Mouse (Mus musculus) hindbrain, embryonic 16.5 days (tissue): Measurements from ENCODE around the gene Dip2a. TPM values are rescaled to one million over a fixed set of nuclear protein-coding genes. Genes with fewer than 3 reads are reported as not detected.

Experiments used
- ATAC-seq: fragments of 200-750 bp; cut with Nextera tagmentation; 2 replicates; pipeline ENCODE4 v1.8.0; 2017; ENCODE audit warnings: moderate TSS enrichment, moderate library complexity
- H3K27ac ChIP-seq: fragments of 300-500 bp; sonication (generic); 2 replicates; pipeline ENCODE4 v1.5.1; 2014; ENCODE audit warnings: low read depth, mild to moderate bottlenecking, control low read depth, low read length, moderate library complexity
- H3K27me3 ChIP-seq: fragments of 300-500 bp; sonication (generic); replicated peaks from 2 replicates; pipeline ENCODE4 v1.6.1; 2014; ENCODE audit warnings: low read length; ENCODE audit not compliant: control insufficient read depth, insufficient read depth
- H3K36me3 ChIP-seq: fragments of 300-500 bp; sonication (generic); 2 replicates; pipeline ENCODE4 v1.6.1; 2014; ENCODE audit warnings: mild to moderate bottlenecking, low read length, moderate library complexity, mixed read lengths; ENCODE audit not compliant: control insufficient read depth, insufficient read depth
- H3K4me1 ChIP-seq: fragments of 300-500 bp; sonication (generic); 2 replicates; pipeline ENCODE4 v1.6.1; 2014; ENCODE audit warnings: low read depth, low read length; ENCODE audit not compliant: control insufficient read depth, insufficient read depth
- H3K4me2 ChIP-seq: fragments of 300-500 bp; sonication (generic); 2 replicates; pipeline ENCODE4 v1.6.1; 2014; ENCODE audit warnings: mild to moderate bottlenecking, low read length, control low read depth, moderate library complexity
- H3K4me3 ChIP-seq: fragments of 300-500 bp; sonication (generic); 2 replicates; pipeline ENCODE4 v1.5.1; 2014; ENCODE audit warnings: mild to moderate bottlenecking, low read length, control low read depth, moderate library complexity
- H3K9ac ChIP-seq: fragments of 300-500 bp; sonication (generic); 2 replicates; pipeline ENCODE4 v1.6.1; 2014; ENCODE audit warnings: low read depth, mild to moderate bottlenecking, control low read depth, low read length, moderate library complexity
- H3K9me3 ChIP-seq: fragments of 300-500 bp; sonication (generic); 2 replicates; pipeline ENCODE4 v1.6.1; 2014; ENCODE audit warnings: mild to moderate bottlenecking, low read length, moderate library complexity; ENCODE audit not compliant: control insufficient read depth
- WGBS: fragments of 180-500 bp; shearing (Covaris S2); extraction: QIAGEN DNeasy Blood & Tissue Kit; methylation state at CpG from one replicate; pipeline ENCODE4 v1.1.7; 2014; 5-methylcytosine and 5-hydroxymethylcytosine counted together
- polyA plus RNA-seq: library from polyadenylated mRNA; unstranded; fragments of >200 nt; fragmentation: Nextera tagmentation; extraction: Ambion mirVana; gene quantifications from 2 replicates; pipeline ENCODE4 v1.2.1, GENCODE M21; 2015

Gene Dip2a
- polyA plus RNA-seq, 1 experiment from 2014 or later, result 18.0 TPM

GRCm38 (mm10) chr10:76329093-76329492 lies 16.0 kb downstream of the Dip2a start:
- Histone ChIP-seq H3K4me3 (no peak overlapping the region), H3K27me3 (no peaks in the 10 kb centered on the region), H3K27ac (no peak overlapping the region), H3K9ac (no peak overlapping the region), H3K4me2 (no peak overlapping the region), H3K36me3 (0 out of 2 replicates have a peak, but pooled peaks cover 4% of the 10 kb centered on the region), H3K9me3 (no peaks in the 10 kb centered on the region), H3K4me1 (no peaks in the 10 kb centered on the region)
- WGBS, result 87% methylated on average over 4 of the region's 4 CpGs
- ATAC-seq, result no peak

DNA sequence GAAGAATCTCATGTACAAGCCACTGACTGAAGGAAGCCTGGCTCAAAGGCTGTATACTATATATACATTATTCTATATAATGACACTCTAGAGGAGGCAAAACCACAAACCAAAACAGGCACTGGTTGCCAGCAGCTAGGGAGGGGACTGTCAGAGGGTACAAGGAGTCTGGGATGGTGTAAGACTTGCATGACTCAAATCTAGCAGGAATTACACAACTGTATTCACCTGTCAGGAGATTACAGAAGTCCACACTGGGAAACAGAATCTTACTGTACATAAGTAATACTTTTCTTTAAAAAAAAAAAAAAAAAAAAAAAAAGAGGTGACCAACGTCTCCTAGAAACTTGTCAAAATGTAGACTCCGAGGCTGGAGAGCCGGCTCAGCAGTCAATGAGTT lies 16.5 kb downstream of the Dip2a start:
- no peak for ATAC-seq
- 0 out of 2 replicates have a peak, but pooled peaks cover 4% of the 10 kb centered on the region for H3K36me3 ChIP-seq
- H3K27ac ChIP-seq, result no peak overlapping the region
- no peak overlapping the region for H3K4me3 ChIP-seq
- H3K9ac ChIP-seq, result no peak overlapping the region
- no peaks in the 10 kb centered on the region for H3K4me1 ChIP-seq
- 91% methylated on average over 3 of the region's 3 CpGs for WGBS
- no peaks in the 10 kb centered on the region for H3K27me3 ChIP-seq
- no peaks in the 10 kb centered on the region for H3K9me3 ChIP-seq
- H3K4me2 ChIP-seq, result no peak overlapping the region

GRCm38 (mm10) chr10:76326304-76327006 lies 18.6 kb downstream of the Dip2a start:
- H3K27ac ChIP-seq, result no peak overlapping the region
- 0 out of 2 replicates have a peak, but pooled peaks cover 4% of the 10 kb centered on the region for H3K36me3 ChIP-seq
- no peak overlapping the region for H3K4me2 ChIP-seq
- H3K9me3 ChIP-seq, result no peaks in the 10 kb centered on the region
- no peak overlapping the region for H3K9ac ChIP-seq
- 65% methylated on average over 6 of the region's 6 CpGs for WGBS
- H3K27me3 ChIP-seq, result no peaks in the 10 kb centered on the region
- H3K4me1 ChIP-seq, result no peaks in the 10 kb centered on the region
- ATAC-seq, result no peak
- H3K4me3 ChIP-seq, result no peak overlapping the region

- H3K4me2 ChIP-seq, result no peak overlapping the region
- H3K36me3 ChIP-seq, result peaks cover 17% of the 10 kb centered on the region
- no peaks in the 10 kb centered on the region for H3K27me3 ChIP-seq
- WGBS, result 84% methylated on average over 12 of the region's 12 CpGs
- no peaks in the 10 kb centered on the region for H3K9me3 ChIP-seq
- ATAC-seq, result no peak
- no peak overlapping the region for H3K27ac ChIP-seq
- no peak overlapping the region for H3K9ac ChIP-seq
- no peak overlapping the region for H3K4me3 ChIP-seq
- H3K4me1 ChIP-seq, result no peaks in the 10 kb centered on the region
Observed at GRCm38 (mm10) chr10:76317623-76318022, 27.5 kb downstream of the Dip2a start.

DNA sequence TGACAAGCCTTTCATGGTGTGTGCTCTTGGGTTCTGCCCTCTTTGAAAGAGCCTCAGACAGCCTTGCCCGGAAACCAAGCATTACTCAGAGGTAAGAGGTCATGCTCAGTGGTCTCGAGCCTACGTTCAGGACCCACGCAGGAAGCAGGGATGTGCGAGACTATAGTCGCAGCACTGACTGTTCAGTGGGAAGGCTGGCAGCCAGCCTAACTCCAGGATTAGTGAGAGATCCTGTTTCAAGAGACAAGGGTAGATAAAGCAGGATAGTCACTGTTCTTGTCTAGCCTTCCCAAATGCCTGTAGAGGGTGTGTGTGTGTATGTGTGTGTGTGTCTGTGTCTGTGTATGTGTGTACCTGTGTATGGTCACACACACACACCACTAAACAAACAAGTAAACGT lies 28.9 kb downstream of the Dip2a start:
- 80% methylated on average over 7 of the region's 7 CpGs for WGBS
- Histone ChIP-seq H3K4me2 (no peak overlapping the region), H3K4me1 (no peaks in the 10 kb centered on the region)

DNA sequence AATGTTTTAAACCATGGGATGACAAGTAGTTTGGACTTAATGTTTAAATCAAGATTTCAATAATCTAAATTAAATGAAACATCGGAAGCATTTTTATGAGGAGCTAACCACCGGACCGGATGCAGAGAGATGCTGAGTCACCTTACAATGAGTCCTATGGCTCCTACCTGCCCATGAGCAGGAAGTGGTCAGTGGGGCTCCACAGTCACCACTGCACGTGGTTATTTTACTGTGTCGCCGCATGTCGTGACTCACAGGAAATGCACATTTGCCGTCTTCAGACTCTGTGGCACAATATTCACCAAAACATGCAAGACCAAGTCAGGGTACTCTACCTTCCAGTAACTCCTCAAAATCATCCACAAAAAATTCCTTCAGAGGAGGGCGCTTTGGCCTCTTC lies 38.4 kb downstream of the Dip2a start:
- no peak overlapping the region for H3K4me2 ChIP-seq
- ATAC-seq, result no peak
- no peaks in the 10 kb centered on the region for H3K27me3 ChIP-seq
- no peak overlapping the region for H3K27ac ChIP-seq
- no peaks in the 10 kb centered on the region for H3K9me3 ChIP-seq
- 97% methylated on average over 9 of the region's 9 CpGs for WGBS
- H3K36me3 ChIP-seq, result peaks cover 31% of the 10 kb centered on the region
- no peak overlapping the region for H3K9ac ChIP-seq
- H3K4me1 ChIP-seq, result no peaks in the 10 kb centered on the region
- no peak overlapping the region for H3K4me3 ChIP-seq

More for the DNA sequence above, 28.9 kb downstream of the Dip2a start:
- H3K36me3 ChIP-seq, result peaks cover 17% of the 10 kb centered on the region
- no peak overlapping the region for H3K27ac ChIP-seq
- H3K4me3 ChIP-seq, result no peak overlapping the region
- ATAC-seq, result no peak
- no peaks in the 10 kb centered on the region for H3K9me3 ChIP-seq
- no peak overlapping the region for H3K9ac ChIP-seq
- no peaks in the 10 kb centered on the region for H3K27me3 ChIP-seq

DNA sequence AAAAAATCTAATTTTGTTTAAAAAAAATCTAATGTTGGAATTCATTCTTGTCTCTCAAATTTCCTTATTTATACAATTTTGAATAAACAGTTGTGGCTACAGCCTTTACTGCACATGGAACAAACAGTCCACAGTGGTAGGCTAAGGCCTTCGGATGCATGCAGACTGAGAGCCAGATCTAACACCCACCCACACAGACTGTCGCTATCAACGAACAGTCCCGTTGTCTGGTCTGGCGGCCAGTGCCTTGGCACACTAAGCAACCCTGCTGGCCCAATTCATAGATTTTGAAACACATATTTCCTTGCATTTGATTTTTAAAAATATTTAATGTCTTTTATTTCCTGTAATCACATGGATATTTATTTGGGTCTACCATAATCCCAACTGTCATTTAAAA lies 45.0 kb downstream of the Dip2a start:
- Histone ChIP-seq H3K9me3 (no peaks in the 10 kb centered on the region), H3K9ac (no peak overlapping the region), H3K4me2 (no peak overlapping the region), H3K4me1 (no peaks in the 10 kb centered on the region), H3K27me3 (no peaks in the 10 kb centered on the region), H3K36me3 (peaks cover 49% of the 10 kb centered on the region), H3K4me3 (no peak overlapping the region), H3K27ac (no peak overlapping the region)
- WGBS, result 91% methylated on average over 5 of the region's 5 CpGs
- no peak for ATAC-seq

DNA sequence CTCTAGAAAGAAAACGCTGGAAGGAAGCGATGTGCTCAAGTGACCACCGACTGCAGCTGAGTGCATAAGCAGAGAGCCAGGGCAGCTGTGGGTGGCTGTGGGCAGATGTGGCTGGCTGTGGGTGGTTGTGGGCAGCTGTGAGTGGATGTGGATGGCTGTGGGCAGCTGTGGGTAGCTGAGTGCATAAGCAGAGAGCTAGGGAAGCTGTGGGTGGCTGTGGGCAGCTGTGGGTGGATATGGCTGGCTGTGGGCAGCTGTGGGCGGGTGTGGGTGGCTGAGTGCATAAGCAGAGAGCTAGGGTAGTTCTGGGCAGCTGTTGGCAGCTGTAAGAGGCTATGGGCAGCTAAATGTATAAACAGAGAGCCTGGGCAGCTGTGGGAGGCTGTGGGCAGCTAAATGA lies 51.9 kb downstream of the Dip2a start:
- 88% methylated on average over 4 of the region's 4 CpGs for WGBS
- Histone ChIP-seq H3K27me3 (no peaks in the 10 kb centered on the region), H3K9me3 (no peaks in the 10 kb centered on the region), H3K36me3 (peaks cover 52% of the 10 kb centered on the region), H3K4me1 (no peaks in the 10 kb centered on the region), H3K27ac (no peak overlapping the region), H3K9ac (no peak overlapping the region), H3K4me2 (no peak overlapping the region), H3K4me3 (no peak overlapping the region)
- no peak for ATAC-seq

GRCm38 (mm10) chr10:76289936-76290671 lies 55.0 kb downstream of the Dip2a start:
- Histone ChIP-seq H3K27me3 (no peaks in the 10 kb centered on the region), H3K4me3 (no peak overlapping the region), H3K4me1 (no peaks in the 10 kb centered on the region), H3K9me3 (no peaks in the 10 kb centered on the region), H3K4me2 (no peak overlapping the region), H3K9ac (no peak overlapping the region), H3K36me3 (peaks cover 49% of the 10 kb centered on the region), H3K27ac (no peak overlapping the region)
- 85% methylated on average over 3 of the region's 3 CpGs for WGBS
- no peak for ATAC-seq
